Mouse (Mus musculus): Measurements from ENCODE around the gene Gng4.
"Not testable (repeated sequence)": the region's sequence is repeated elsewhere in the genome, so short reads cannot be mapped to it uniquely, and the experiment has no call there.

Gng4 gene

DNA sequence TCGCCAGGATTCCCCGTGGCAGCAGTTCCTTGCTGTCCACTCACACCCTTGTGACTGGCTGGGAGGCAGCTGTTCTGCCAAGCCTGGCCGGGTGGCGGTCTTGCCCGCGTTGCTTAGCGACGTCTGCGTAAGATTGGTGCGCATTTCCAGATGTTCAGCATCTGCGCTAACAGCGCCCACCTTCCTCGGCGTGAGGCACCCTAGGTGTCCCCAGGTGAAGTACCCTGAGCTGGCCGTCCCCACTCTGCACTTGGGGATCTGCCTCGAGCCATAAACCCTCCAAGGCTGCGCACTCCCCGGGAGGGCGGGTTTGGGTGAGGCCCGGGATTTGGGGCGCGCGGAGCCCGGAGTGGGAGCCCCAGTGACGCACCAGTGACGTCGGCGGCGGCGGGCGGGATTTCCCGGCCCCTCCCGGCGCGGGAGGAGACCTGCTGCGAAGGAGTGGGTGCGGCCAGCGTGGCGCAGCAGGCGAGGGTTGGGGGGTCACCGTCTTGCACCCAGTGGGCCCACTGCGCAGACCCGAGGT, at the start of gene Gng4:
Gng4 (plus strand) TSS at position 166 of the 526 bp plus-strand sequence.
- DNase-seq (ENCODE audit: low read depth): no peak

DNA sequence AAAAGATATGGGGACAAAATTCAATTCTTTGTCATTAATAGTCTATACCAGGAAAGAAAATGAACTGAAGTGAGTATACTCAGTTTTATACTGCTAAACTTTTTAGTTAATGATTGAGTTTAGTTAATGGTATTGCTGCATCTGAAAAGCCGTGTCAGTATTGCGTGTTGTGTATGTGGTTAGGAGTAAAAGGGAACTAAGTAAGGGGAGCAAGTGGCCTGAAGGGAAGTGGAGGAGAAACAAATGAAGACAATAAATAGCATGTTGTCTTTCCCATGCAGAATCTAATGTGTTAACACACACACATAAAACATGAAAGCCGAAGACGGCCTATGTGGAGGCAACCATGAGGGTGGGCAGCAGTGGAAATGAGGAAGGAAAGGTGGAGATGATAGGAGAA, 44.6 kb upstream of the Gng4 start:
- no peak for DNase-seq (ENCODE audit: low read depth)

DNA sequence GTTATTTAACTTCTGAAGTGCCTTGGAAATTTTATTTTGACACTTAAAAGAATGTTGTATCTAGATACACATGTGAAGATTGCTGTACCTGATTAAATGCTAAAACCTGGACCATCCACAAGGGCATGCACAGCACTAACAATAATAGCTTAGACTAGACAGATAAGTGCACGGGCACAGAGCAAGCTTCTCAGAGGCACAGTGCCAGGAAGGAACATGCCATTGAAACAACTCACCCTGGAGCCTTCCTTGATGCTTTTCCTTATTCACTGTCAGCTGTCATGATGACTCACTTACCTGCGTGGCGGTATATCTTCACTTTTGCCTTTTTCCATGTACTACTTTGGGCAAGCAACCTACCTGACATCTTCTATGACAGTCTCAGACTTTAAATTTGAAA, 37.9 kb upstream of the Gng4 start:
- DNase-seq (ENCODE audit: low read depth): peak; percentile 30

DNA sequence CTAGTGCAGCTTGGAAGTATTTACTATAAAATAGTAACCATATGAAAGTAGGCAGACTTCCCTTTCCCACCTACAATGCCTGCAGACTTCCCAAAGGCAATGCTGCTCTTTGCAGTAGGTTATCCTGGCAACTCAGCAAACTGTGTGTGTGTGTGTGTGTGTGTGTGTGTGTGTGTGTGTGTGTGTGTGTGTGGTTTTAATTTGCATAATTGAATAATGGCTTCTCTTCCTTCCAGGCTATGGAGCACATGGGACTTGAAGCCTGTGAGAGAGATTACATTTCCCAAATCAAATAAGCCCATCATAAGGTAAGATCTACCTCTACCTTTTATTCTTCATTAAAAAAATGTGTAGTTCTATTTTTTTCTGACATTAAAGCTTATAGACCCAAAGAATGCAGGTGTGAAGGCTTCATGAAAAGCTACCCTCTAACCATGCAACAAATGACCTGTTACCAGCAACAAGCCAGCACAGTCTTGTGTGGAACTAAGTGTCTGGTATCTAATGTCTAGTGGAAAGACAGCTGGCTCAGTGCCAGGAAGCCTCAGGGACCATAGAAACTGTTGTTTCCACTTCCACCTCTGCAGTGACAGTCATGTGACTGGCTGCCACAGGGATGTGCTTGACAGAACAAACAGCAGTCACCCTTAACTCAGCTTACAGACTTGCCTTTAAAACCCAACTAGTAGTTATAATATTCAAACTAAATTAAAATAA, 7.9 kb upstream of the Gng4 start:
- DNase-seq (ENCODE audit: low read depth): peak; percentile 5

DNA sequence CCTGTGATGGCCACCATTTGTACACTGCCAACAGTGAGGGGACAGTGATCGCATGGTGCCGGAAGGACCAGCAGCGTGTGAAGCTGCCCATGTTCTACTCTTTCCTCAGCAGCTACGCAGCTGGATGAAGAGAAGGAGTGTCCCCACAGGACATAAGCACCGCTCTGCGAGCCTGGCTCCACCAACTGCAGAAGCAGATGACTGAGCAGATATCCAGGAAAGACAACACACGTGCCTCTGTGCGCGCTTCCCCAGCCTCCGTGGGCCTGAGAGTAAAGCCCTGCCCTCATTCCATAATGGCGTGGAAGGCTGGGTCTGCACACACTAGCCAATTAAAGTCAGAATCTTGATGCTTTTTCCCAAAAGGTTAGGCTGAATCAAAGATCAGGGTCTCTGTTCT, 6.8 kb upstream of the Gng4 start:
- no peak for DNase-seq (ENCODE audit: low read depth)

DNA sequence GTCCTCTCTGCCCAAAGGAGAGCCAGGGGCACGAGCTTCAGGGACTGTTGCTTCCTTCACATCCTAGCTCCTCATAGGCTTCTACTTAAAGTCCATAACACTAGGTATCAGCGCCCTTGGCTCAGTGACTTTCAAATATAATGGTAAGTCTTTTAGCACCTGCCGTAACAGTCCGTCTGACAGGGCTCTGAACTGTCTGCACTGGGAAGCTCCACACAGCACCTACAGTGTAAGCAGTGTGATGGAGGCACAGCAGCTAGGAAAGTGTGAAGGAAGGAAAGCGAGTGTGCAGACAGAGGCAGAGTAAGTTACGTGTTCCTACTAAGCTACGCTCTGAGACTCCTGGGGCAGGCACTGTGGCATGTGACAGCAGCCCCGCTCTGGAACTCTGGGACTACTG, 6.2 kb upstream of the Gng4 start:
- DNase-seq (ENCODE audit: low read depth): no peak

DNA sequence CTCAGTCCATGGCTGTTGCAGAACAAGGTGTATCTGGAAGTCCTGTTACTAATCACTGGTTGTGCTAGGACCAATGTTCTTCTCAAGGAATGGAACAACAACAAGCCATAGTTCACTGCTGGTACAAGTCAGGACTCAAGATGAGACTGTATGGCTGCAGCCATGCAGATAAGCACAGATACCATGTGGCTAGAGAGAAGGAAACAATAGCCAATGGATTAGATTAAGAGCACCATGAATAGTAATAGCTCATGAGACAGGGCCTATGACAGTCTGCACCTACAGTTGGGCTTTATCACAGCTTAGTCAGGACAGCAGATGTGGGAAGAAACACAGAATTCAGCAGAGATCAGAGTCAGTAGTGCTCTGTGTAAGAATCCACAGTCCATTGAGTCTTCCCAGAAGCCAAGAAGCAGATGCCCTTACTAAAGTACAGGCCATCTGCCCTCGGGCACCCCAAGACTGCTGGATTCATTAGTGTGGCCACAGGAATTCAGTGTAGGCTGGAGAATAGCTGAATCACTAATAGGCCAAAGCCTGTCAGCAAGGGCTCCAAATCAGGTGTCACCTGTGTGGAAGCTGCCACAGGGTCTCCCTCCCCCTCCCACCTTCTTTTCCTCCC, 4.9 kb upstream of the Gng4 start:
- no peak for DNase-seq (ENCODE audit: low read depth)

DNA sequence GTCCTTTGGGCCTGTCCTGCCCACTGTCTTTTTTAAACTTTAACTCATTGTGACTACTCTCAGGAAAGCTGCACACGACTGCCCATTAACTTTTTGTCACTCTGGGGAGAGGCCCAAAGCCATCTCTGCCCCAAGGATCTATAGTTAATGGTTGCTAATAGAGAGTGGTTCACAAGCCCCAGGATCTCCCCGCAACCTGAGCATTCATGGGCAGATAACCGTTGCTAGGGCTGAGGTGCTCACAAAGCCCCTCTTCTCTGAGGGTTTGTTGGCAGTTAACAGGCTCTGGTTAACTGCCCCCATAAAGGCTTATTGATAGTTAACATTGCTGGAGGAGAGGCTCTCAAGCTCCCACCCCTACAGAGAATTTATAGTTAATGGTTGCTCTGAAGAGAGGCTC, 3.6 kb upstream of the Gng4 start:
- DNase-seq (ENCODE audit: low read depth): no peak

DNA sequence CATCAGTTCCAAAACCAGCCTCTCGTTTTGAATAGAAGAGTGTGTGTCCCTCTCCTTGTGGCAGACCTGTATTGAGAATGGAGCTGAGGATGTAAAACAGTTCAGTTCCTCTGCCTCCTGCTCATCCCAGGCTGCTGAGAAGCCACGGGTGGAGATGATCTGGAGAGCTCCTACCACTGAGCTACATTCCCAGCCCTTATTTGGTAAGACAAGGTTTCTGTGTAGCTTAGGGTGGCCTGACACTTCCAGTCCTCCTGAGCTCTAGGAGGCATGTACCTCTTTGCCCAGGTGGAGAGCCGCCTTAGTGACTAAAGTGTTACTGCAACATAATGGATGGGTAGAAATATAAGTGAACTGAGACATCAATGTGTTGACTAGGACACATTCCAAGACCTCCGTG, 2.8 kb upstream of the Gng4 start:
- DNase-seq (ENCODE audit: low read depth): no peak

DNA sequence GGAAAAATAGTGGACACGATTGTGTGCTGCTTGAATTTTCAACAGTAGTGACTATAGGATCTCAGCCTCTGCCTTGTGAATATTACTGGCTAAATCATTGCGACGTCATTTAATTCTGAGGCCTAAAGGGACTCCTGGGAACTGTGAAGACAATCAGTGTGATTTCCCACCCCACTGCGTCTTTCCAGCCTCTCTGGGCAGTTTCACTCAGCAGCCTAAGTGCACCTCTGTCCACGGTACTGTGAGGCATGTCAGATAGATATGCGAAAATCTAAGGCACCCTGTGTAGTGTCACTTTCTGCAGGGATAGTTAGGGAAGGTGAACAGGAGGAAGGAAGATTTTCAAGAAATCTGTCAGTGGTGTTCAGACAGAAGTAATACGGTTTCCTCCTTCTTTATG, 563 bp upstream of the Gng4 start:
- DNase-seq (ENCODE audit: low read depth): no peak

DNA sequence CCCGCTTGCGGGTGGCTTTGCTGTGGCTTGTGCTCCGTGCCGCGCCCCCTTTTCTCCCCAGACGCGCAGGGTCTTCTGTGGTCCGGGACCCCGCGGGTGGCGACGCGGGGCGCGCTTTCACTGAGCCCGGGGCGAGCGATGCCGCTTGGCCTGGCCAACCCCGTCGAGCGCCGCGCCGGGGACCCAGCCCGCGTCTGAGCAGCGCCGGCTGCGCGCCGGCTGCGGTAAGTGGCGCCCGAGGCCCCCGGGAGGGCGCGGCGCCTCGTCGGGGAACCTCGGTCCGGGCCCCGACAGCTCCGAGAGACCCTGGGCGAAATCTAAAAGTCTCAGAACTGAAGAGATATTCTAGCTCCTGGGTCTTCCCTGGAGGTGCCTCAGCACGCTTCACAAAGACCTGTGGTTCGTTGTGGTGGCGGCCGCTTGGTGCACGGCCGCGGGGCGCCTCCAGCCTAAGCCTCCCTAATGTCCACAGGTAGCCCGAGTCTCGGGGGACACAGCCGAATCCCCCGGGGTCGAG, 619 bp downstream of the Gng4 start:
- DNase-seq (ENCODE audit: low read depth): no peak

DNA sequence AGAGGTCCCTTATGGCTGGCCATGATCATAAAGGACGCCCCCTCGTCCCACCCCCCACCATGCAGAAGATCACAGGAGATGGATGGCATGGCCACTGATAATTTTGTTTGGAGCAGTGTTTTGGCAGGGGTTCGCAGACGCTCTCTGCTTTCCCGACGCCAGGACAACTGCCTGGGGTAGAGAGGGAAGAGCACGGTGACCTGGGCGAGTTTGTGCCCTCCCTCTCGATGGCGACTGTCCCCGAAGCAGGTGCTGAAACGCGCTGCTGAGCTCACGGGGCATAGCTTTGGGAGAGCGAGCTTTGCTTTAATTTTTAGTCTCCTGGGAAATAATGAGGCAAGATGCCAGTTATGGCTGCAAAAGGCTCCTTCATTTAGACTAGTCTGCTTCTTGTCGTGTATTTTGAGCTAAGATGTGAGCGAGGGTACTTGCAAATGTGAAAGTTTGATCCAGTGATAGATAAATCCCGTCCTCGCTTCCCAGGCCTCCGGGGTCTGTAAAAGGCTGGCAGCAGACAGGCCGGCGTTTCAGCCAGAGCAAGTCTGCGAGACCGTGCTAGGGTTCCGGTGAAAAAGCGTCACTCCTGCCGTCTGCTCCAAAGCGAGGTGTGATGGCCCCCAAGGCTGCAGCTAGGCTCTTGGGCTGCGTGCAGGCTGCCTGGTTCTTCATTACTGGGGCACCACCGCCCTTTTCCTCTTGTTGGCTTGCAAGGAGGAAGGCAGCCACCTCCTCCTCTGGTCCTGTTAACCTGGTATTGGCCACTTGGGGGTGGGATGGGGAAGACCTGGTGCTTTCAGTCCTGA, 1.3 kb downstream of the Gng4 start:
- DNase-seq (ENCODE audit: low read depth): no peak

DNA sequence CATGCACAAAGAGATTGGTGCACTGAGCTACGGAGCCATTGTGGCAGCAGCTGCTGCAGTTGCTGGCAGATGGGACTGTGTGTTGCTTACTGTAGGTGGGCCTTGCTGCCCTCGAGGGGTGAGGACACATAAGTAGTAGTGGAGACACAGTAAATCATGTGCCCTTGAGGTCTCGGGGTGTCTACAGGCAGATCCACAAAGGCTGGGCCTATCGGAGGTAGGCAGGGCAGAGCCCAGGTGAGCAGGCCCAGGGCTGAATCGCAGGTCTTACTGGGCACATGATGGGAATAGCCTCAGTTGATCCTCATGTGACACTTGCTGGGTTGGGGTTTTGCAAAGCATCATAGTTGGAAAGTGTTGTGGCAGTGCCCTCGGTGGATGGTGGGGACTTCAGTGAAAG, 3.1 kb downstream of the Gng4 start:
- DNase-seq (ENCODE audit: low read depth): no peak

DNA sequence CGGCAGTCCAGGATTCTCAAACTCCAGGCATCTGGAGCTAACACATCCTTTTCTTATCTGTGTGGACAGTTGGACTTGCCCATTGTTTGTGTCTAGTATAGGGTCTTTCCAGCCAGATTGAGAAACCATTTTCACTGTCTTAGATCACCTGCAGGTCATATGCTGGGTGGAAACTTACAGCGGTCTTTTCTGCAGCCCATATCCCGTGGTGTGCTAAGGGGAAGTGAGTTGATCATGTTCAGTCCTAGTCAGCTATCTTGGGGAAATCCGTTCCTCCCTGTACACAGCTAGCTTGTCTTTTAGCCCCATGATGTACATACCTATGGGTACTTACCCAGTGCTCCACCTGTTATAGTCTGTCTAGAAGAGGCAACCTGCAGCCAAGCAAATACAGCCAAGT, 4.2 kb downstream of the Gng4 start:
- no peak for DNase-seq (ENCODE audit: low read depth)

DNA sequence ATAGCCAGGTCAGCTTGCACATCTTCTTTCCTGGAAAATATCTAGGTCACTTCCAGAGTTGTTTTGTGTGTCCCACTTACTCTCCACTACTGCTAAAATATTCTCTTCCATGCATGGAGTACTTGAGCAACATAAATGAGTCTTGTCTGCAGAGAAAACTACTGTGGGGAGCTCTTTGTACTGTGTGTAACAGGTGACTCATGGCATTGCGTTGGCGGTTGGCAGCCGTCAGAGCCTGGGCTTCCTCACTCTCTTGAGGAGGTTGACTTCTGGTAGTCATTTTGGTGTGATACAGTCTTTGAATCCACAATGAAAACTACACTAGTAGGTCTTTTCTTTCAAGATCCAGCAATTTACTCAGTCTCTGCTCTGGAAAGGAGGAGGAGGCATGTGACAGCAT, 8.1 kb downstream of the Gng4 start:
- peak; percentile 76 for DNase-seq (ENCODE audit: low read depth)

DNA sequence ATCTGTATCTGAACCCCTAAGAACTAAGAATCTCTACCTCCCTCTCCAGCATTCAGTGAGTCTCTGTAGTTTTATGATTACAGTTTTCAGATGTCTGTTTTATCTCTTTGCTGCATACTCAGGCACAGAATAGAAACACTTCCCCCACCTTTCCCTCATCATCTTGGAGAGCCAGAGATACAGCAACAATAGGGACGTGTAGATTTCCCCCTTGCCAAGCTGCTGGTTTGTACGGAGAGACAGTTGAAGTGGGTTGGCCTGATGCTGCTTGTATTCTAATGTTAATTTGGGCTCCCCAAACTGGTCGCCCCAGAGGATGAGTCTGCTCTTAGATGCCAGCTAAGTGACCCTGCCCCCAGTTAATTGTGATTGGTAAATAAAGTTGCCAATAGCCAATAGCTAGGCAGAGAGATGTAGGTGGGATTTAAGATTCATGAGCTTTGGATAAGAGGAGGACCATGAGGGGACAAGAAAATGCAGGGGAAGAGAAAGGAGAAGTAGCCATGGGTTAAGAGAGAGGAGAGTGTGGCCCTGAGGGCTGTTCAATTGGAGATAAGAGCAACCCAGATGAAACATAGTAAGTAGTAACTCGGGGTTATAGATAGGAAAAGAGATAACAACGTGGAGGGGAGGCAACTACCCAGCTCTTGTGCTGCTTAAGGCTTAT, 11.4 kb downstream of the Gng4 start:
- no peak for DNase-seq (ENCODE audit: low read depth)

DNA sequence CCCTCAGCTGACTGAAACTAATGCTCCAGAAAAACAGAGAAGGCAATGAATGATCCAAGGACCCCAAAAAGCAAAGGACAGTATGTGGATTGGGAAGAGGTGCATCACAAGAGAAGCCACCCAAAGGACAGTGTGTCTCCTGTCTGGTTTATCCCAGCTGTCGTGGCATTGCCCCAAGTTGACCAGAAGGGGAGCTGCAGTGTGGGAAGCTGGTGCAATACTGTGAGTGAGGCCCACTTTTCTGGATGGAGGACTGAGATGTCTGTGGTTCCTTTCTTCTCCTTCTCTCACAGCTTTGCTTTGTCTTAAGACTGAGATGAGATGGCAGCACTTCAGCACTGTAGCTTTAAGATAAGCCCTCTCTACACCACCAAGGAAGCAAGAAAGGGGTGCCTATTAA, 12.2 kb downstream of the Gng4 start:
- DNase-seq (ENCODE audit: low read depth): no peak

DNA sequence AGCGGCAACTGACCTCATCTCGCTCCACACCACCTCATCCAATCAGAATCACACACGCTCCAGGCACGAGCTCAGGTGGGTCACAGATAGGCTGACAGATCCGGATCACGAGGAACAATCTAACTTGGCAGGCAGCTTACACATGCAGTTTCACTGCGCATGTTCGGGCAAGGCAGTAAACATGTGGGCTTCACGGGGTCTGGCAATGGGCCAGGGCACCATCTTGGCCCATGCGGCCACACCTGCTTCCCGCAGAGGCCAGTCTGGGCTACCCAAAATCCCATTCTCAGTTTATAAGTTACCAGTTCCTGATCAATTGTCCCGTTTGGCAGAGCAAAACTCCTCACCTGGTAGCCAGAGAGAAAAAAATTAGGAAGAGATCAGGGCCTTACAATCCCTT, 14.0 kb downstream of the Gng4 start:
- not testable (repeated sequence) for DNase-seq (ENCODE audit: low read depth)

DNA sequence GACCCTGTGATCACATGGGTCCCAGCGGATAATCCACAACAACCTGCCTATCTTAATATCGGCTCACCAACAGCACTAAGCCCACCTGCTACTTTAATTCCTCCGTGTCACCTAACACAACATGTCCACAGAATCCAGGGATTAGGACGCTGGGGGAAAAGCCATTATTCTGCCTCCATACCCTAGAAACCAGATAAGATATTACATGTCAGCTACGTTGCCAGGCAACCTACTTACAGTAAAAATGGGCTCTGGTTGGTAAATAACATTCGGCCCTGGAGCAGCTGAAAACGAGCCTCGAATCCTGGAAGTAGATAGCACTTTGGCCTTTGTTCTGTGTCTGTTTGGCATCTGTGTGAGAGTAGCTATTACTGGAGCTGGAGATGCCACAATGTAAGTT, 14.9 kb downstream of the Gng4 start:
- no peak for DNase-seq (ENCODE audit: low read depth)

DNA sequence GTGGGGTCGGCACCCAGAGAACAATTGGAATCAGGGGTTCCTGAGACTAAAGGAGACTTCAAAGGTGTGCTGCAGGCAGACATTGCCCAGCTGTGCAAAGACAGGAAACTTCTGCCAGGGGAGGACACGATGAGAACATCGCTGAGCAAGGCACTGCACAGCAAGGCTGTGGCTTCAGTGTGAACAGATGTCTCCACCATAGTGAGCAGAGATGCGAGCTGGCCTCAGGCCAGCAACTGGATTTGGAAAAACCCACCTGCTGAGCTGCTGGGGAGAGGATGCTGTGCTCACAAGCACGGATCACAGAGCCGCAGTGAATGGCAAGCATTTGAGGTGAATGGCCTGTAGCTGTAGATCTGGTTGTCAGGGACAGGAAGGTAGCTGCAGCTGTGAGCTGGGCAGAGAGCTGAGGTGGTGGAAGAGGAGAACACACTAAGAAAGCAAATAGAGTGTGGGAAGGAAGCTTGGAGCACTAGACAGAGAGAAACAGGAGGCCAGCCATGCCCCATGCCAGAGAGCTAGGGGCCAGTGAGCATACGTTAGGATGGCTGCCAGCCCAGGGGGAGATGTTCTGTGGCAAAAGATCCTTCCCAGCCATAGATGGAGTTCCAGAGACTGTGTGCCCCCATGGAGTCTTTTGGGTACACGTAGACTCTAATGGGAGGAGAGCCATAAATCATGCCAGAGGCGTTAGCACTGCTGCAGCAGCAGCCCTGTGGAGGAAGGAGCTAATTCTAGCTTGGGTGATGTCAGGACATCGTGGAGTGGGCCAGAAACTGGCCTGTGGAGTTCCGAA, 24.7 kb downstream of the Gng4 start:
- DNase-seq (ENCODE audit: low read depth): no peak

DNA sequence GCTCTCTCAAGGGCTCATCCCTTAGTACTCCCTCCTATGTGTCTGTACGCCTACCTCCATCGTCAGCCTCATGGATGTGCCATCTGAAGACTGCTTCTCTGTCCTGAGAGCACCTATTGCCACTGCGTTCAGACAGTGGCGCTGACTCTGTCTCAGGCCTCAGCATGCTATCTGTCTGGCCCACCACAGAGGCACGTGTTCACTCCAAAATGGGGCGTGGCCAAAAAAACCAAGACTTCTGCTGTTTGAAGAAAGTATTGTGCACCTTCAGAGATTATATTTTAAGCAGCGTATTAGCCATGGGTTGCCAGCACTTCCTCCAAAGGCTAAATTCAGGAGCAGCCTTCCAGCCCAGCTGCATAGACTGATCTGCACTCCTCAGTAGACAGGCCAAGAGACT, 27.0 kb downstream of the Gng4 start:
- no peak for DNase-seq (ENCODE audit: low read depth)

Data from NIH3T3 (cell line).